Mouse (Mus musculus): ENCODE measurements around the gene Gm20388.
"Not testable (repeated sequence)": the region's sequence is repeated elsewhere in the genome, so short reads cannot be mapped to it uniquely, and the experiment has no call there.

The Gm20388 gene

GRCm38 (mm10) chr8:123988605-123989038, 4078.0 kb downstream of the Gm20388 start:
- DNase-seq (ENCODE audit: low spot score in 2 of 2): peak in 1 of 2 experiments; percentile 27

DNA sequence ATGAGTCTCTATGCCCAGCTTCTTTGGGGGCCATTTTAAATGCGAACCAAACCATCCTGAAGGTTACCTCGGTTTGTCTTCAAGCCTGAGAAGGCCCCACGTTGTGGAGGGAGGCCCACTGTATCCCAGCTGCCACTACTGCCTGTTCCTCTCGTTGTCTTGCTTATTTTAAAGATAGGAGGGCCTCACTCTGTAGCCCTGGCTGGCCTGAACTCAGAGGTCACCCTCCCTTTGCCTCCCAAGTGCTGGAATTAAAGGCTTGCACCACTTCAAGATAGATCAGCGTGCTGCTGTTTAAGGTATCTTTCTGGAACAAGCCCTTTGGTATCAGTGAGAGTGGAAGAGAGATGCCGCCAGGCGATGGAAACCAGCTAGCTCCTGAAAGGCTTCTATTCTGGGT, 4078.5 kb downstream of the Gm20388 start:
- DNase-seq (ENCODE audit: low spot score in 2 of 2): no peak

- no peak for DNase-seq (ENCODE audit: low spot score in 2 of 2)
Observed at GRCm38 (mm10) chr8:123990277-123991049, 4079.8 kb downstream of the Gm20388 start.

- no peak for DNase-seq (ENCODE audit: low spot score in 2 of 2)
Observed at GRCm38 (mm10) chr8:123992587-123992986, 4081.9 kb downstream of the Gm20388 start.

DNA sequence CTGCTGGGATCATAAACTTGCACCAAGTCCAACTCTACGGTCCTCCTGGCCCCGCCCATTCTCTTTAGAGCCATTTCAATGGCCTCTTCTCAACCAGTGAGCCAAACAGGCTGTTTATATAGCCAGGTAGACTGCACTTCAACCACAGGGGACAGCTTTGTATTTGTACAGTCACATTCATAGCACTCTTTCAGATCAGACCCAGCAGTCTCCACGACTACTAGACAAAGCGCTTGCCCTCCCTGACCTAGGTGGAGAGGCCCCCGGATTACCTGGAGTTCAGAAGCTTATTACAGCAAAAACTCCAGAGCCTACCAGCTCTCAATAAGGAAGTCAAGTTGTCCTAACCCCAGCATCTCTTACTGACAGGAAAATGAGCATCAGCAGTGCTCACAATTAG, 4083.0 kb downstream of the Gm20388 start:
- DNase-seq (ENCODE audit: low spot score in 2 of 2): no peak

DNA sequence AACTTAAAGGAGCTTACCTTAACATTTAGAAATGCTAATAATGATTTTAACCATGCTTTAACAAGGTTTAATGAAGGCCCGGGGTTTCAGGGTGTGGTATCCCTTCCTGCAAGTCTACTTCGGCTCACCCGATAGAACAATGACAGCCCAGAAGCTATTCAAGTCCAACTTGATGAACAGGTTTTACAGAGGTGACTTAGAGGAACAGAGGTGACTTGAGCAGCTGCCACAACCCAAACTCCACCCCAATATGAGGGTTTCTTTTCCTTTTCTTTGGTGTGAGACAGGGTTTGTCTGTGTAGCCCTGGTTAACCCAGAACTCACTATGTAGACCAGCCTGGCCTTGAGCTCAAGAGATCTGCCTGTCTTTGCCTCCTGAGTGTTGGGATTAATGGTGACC, 4083.4 kb downstream of the Gm20388 start:
- no peak for DNase-seq (ENCODE audit: low spot score in 2 of 2)

DNA sequence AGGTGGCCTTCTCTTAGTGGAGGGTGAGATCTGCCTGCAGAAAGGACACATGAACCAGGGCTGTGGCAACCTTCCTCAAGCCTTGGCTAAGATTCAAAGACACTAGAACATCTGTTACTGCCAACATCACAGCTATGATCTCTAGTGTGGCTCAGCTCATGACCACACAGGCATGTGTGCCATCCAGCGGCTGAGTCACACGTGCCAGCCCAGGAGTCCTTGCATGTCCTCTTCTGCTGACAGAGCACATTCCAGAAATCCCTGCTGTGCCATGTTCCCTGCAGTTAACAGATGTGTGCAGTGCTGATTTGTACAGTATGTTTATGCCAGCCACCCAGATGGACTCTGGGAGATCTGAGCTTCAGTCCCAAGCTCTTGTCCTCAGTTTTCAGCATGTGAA, 4088.9 kb downstream of the Gm20388 start:
- peak in 1 of 2 experiments; percentile 31 for DNase-seq (ENCODE audit: low spot score in 2 of 2)

GRCm38 (mm10) chr8:124002546-124003108, 4092.0 kb downstream of the Gm20388 start:
- DNase-seq (ENCODE audit: low spot score in 2 of 2): no peak

- DNase-seq (ENCODE audit: low spot score in 2 of 2): no peak
Observed at GRCm38 (mm10) chr8:124007829-124008228, 4097.2 kb downstream of the Gm20388 start.

DNA sequence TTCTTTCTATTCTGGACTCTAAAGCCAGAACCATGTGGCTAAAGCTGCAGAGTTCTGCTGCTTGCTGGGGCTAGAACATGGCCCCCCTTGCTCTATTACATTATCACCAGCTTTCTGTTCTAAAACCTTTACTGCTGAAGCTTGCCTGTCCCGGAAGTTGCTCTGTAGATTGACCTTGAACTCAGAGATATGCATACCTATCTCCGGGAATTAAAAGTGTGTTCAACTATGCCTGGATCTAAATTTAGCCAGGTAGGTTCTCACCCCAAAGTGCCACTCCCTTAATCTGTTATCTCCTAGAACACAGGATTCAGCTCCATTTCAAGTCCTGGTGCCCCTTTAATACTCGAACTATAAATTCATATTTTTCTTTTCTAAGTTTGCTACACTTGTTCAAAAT, 4100.9 kb downstream of the Gm20388 start:
- no peak for DNase-seq (ENCODE audit: low spot score in 2 of 2)

DNA sequence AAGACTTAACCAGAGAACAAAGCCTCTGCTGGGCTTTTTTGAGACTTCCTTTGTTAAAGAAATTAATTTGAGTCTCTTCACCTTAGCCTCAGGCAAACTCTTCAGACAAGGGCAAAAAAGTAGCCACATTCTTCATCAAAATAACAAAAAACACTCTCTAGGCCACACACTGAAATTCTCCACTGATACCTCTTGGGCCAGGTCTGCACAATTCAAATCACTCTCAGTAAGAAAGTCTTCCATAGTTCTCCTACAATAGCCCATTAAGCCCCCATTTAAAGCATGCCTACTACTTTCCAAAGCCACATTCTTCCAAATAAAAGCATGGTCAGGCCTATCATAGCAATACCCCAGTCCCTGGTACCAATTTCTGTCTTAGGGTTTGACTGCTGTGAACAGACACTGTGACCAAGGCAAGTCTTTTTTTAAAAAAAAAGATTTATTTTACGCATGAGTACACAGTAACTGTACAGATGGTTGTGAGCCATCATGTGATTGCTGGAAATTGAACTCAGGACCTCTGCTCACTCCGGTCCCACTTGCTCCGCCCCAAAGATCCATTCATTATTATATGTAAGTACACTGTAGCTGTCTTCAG, 4101.4 kb downstream of the Gm20388 start:
- no peak for DNase-seq (ENCODE audit: low spot score in 2 of 2)

DNA sequence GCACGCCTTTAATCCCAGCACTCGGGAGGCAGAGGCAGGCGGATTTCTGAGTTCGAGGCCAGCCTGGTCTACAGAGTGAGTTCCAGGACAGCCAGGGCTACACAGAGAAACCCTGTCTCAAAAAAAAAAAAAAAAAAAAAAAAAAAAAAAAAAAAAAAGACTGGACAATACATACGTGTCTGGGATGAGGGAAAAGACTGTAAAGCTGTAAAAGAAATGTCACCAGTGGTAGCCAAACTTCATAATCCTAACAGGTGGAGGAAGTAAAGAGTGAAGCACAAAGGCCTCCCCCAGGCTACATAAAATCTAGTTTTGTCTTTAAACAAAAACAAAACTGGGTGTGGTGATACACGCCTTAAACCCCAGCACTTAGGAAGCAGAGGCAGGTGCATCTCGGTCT, 4103.7 kb downstream of the Gm20388 start:
- not testable (repeated sequence) for DNase-seq (ENCODE audit: low spot score in 2 of 2)

DNA sequence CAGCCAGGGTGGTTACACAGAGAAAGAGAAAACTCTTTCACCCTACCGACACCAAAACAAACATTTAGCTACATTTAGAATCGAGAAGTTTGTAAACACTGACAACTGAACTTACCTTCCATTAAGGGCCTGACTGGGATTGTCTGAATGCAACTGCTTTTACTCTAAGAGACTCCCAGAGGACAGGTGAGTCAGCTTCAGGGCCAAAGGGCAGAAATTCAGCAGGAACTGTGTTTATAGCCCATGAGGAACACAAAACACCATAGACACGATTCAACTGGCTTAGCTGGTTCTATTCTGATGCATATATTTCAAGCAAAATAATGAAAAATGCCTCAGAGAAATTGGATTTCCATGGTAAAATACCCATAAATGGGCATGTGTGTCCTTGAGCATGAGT, 4104.1 kb downstream of the Gm20388 start:
- DNase-seq (ENCODE audit: low spot score in 2 of 2): no peak

DNA sequence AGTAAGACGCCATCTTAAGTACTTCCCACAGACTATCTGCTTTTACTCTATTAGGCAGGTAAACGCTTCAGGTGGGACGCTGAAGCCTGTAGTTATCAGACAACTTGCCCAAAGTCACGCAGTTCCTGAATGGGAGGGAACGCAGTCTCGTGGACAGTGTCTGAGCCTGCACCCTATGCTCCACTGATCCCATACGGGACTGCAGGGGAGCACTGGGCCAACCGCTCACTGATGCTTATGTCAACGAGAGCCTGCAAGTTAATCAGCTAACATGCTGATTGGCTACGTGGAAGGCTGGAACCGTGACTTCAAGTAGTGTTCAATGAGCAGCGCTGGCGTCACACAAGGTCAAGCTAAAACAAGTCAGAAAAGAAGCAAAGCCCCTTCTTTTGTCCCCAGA, 4109.1 kb downstream of the Gm20388 start:
- DNase-seq (ENCODE audit: low spot score in 2 of 2): no peak

DNA sequence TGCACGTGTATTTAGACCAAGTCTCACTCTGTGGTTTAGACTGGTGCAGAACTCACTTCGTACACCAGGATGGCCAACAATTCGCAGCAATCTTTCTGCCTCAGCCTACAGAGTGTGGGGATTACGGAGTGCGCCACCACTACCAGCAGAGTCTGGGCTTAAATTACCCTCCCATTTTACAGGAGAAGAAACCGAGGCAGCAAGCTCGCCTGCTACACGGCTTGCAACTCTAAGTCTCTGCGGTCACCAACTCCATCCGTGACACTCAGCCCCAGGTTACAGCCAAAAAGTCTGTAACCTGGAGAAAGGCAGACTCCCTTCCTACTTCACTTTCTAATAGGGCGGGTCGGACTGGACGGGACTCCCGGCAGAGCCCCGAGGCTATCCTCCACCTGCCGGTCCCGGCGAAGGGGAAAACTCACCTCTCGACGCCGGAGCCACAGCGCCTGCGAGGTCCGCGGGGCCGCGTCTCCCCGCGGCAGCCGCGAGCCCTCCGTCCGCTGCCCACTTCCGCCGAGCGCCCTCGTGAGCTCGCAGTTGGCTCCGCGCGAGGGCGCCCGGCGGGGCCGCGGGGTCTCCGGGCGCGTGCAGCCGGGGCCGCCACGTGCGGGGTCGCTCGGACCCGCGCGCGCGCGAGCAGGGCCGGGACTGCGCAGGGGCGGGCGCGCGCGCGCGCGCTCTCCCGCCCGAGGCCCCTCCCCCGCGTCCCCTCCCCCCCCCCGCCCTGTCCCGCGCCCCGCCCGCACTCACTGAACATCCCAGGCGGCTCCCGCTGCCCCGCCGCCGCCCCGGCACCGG, 4110.0 kb downstream of the Gm20388 start:
- DNase-seq (ENCODE audit: low spot score in 2 of 2): peak; percentile 50 to 54

DNA sequence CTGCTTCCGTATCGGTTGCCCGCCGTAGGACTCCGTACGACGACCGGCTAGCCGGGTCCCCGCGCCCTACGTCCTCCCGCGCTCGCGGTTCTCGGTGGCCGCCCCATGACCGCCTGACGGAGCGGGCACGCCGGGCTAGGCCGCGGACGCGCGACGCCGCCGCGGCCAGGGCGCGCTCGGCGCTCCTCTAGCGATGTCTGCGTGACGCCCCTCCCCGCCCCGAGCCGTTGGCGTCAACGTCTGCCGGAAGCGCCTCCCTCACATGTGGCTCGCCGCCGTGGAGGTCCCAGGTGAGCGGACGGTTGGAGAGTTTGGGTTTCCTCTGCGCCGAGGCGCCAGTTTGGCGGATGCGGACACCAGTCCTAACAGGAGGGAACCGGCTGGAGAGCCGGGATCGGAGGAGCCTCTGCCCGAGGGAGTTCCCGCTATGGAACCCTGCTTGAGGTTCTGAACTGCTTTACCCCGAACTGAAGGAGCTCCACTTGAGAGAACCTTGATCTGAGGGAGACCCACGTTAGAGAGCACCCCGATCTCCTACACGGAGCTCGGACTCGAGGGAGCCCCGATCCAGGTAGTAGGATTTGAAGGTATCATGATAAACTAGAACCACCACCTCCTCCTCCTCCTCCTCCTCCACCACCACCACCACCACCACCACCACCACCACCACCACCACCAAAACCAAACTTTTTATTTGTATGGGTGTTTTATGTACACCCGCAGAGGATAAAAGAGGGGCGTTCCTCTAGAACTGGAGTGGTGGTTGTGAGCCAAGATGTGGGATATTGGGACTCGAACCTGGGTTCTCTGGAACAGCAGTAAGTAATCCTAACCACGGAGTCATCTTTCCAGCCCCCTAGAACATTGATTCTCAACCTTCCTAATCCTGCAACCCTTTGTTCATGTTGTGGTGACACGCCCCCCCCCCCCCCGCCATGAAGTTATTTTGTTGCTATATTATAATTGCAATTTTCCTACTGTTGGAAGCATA, 4110.9 kb downstream of the Gm20388 start, which contains the start of the genes Taf5l and Urb2:
Gene Taf5l (minus strand): TSS at position 161 of the 991 bp plus-strand sequence.
Gene Urb2 (plus strand): TSS at position 272 of the 991 bp plus-strand sequence.
- DNase-seq (ENCODE audit: low spot score in 2 of 2): peak; percentile 91 to 93

DNA sequence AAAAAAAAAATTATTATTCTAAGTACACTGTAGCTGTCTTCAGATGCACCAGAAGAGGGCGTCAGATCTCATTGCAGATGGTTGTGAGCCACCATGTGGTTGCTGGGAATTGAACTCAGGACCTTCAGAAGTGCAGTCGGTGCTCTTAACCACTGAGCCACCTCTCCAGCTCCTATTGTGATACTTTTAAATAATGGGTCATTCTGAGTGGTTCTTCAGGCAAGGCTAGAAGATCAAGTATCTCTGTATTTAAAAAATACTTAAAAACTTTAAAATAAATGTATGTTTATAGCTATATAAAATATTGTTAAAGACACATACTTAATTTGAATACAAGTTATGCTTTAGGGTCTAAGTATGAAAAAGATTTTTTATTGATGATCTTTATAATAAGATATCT, 4115.6 kb downstream of the Gm20388 start:
- not testable (repeated sequence) for DNase-seq (ENCODE audit: low spot score in 2 of 2)

DNA sequence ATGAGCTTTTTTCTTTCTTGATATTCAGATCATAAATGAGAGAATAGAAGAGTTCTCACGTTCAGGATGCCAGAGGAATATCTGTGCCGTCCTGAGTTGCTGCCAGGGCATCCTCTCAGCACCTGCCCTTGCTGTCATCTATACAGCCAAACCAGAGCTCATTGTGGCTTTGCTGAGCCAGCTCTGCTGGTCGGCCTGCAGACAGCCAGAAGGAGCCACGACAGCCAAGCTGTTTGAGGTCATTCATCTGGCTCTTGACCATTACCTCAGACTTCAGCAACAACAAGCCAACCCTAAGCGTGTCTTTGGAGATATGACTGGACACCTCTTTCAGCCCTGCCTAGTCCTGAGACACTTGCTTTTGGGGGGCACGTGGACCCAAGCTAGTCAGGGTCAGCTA, 4117.2 kb downstream of the Gm20388 start:
- no peak for DNase-seq (ENCODE audit: low spot score in 2 of 2)

- no peak for DNase-seq (ENCODE audit: low spot score in 2 of 2)
Observed at GRCm38 (mm10) chr8:124033400-124033799, 4122.8 kb downstream of the Gm20388 start.

DNA sequence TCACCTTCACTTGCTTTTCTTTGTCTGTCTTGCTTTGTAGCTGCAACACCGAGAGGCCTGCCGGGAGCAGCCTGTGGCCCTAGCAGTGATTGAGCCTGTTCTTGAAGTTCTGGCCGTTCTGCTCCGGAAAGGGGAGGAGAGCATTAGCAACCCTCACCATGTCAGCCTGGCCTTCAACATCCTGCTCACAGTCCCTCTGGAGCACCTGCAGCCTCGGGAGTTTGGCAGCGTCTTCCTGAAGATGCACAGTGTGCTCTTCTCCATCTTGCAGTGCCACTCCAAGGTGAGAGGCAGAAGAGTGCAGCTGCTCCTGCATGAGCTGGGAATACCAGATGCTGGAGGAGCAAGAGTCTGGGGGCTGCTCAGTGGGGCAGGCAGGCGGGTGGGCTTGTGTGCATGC, 4127.5 kb downstream of the Gm20388 start:
- DNase-seq (ENCODE audit: low spot score in 2 of 2): no peak

- DNase-seq (ENCODE audit: low spot score in 2 of 2): no peak
Observed at GRCm38 (mm10) chr8:124039351-124039750, 4128.7 kb downstream of the Gm20388 start.

All from heart, adult 9 months (tissue).